Mouse (Mus musculus): Measurements from ENCODE around the gene Olfr547.

DNA sequence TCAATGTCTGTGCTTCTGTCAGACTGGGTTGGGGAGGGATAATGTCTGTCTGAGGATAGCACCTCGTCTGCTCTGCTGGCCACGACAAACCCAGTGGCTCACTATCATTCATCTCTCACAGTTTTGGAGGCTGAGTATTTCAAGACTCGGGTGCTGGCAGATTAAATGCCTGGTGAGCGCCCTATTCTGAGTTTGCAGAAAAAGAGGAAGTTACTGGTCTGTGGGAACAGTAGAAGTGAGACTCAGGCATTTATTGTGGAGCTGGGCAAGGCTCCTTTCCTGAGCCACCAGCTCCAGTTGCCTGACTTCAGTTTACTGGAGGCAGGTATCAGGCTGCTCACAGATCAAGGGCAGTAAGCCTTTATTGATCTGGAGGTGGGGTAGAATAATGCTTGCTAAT is 20.4 kb upstream of the Olfr547 start:
- TF ChIP-seq CTCF (IDR thresholded peaks at IDR 0.05; ENCODE audit: low read depth, low read length) (no peak), POLR2A (IDR thresholded peaks at IDR 0.05; ENCODE audit: insufficient read depth, low read length) (no peak), EP300 (IDR thresholded peaks at IDR 0.05; ENCODE audit: insufficient read depth, low read depth, low read length) (no peak)
